Mouse (Mus musculus) ovary, adult 18-20 months (tissue): Measurements from ENCODE around the gene Hexb.
A peak's percentile ranks its signal among the peaks of the same experiment; 100 is the strongest.
"Not testable (repeated sequence)": the region's sequence is repeated elsewhere in the genome, so short reads cannot be mapped to it uniquely, and the experiment has no call there.

Experiments
- DNase-seq: peaks from one replicate; pipeline ENCODE4 v3.0.0; 2022; ENCODE audit warnings: low spot score, mixed read lengths

Gene Hexb

GRCm38 (mm10) chr13:97182821-97183220 lies 15.3 kb downstream of the Hexb start:
- no peak for DNase-seq

- DNase-seq, result no peak
These were observed 17.9 kb downstream of the Hexb start for GRCm38 (mm10) chr13:97180113-97180828.

DNA sequence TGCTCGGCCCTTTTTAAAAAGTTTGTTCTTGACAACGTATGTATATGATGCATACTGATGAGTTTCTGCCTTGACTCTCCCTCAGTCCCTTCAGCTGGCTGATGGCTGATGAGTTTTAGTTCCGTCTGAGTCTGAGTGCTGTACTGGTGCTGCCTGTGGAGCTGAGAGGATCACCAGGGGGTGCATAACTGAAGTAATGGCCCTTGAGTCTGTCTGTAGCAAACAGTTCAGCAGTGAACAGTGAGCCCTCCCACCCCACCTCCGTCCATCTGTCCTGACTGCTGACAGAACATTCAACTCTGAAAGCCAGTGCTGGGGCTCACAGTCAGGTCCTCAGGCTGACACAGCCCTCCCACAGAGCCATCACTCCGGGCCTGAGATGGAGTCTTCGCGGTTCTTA lies 19.2 kb downstream of the Hexb start:
- no peak for DNase-seq

GRCm38 (mm10) chr13:97176731-97177130 lies 21.4 kb downstream of the Hexb start:
- DNase-seq, result no peak

DNA sequence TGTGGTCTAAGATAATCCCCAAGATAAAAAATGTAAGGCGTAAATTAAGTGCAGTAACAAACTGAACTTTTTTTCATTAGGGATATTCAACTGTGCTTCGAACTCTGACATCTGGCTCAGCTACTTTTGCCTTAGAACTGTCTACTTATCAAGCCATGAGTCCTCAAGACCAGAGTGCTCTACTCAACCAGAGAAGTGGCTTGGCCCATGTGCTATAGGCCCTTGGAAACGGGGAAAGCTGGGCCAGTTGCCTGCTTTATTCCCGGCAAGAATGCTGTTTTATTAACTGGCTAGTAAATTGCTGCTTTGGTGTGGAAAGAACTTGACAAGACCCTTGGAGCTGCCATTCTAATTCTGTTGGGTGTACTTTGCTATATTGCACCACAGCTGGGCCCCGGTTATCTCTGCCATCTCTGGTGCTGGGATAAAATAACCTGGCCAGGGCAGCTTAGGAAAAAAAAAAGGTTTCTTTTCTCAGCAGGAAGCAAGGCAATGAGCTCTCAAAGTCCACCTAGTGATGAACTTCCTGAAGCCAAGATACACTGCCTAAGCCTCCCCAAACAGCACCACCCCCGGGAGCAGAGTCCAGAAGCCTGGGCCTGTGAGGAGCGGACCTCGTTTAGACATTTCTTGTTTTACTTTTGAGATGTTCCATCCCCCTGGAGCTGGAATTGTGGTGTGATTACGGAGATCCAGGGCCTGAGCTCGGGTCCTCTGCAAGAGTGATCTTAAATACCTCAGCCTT lies 22.5 kb downstream of the Hexb start:
- DNase-seq, result no peak

DNA sequence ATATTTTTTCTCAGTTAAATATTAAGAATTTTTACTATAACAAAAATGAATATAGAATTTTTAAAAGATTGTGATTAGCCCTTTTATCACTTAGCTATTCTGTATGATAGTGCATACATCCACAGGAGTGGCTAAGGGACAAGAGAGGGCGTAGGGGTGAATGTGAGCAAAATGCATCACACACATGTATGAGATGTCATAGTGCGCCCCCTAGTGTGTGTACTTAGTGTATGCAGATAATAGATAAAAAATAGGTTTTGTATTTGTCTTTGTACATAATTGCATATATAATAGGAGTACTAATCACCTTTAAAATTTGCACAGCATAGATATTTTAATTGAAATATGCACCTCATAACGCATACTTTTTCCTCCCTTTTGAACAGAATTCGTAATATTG lies 52.3 kb downstream of the Hexb start:
- no peak for DNase-seq

- no peak for DNase-seq
These were observed 55.8 kb downstream of the Hexb start for GRCm38 (mm10) chr13:97142321-97142720.

DNA sequence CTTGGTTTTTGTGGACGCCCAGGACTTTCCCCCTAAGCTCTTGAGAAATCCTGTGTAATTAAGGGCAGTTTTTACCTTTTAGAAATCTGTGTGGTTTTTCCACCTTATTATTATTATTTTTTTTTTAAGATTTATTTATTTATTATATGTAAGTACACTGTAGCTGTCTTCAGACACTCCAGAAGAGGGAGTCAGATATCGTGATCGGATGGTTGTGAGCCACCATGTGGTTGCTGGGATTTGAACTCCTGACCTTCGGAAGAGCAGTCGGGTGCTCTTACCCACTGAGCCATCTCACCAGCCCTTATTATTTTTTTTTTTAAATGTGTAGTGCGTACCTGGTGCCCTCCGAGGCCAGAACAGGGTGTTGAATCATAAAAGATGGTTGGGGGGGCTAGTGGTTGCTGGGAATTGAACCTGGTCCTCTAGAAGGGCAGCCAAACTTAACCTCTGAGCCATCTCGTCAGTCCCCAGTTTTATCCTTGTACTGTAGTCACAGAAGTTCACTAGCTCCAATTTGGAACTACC lies 59.7 kb downstream of the Hexb start:
- DNase-seq, result not testable (repeated sequence)

DNA sequence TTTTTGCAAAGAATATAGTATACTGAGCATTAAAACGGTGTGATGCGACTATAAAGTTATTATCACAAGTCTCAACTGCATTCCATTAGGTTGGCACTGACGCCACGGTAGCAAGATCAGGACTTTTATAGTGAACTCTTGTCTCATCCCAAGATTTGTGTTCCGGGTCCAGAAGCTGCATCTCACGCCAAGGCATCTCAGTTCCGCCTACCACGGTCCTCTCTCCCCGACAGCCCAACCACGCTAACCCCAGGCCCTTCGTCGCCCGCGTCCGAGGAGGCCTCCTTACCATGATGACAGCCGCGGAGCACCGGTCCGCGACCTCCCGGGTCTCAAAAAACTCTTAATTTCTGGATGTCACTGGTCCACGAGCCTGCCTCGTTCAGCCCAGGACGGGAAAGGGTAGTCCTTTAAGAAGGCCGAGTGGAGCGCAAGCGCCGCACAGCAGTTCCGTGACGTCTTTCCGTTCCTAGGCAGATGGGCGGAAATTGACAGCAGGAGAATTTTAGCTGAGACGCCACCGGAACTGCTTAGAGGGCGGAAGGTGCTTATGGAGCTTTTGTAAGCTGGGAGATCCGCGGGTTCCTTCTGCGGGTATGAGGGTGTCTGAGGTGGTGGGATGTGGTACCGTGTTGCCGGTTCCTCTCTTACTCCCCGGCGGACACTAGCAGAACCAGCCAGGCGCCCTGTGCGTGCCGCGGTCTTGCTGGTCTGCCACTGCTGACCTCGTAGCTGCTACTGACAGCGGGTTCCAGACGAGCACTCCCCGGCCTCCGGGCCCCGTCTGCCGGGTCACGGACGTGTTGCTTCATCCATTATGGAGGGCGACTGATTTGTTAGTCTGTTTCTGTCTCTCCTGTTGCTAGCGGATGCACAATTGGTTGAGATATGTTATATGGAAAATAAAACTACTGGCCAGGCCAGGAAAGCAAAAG lies 60.4 kb downstream of the Hexb start, which contains the start of the genes Gfm2 and Nsa2:
Gfm2 (plus strand) TSS at position 472 of the 935 bp plus-strand sequence.
Nsa2 (minus strand) TSS at position 472 of the 935 bp plus-strand sequence.
- peak; percentile 79 for DNase-seq

GRCm38 (mm10) chr13:97130413-97130812 lies 67.7 kb downstream of the Hexb start:
- DNase-seq, result not testable (repeated sequence)

- DNase-seq, result not testable (repeated sequence)
These were observed 68.5 kb downstream of the Hexb start for GRCm38 (mm10) chr13:97129654-97130053.
